Mouse (Mus musculus): ENCODE measurements around the gene Atm.

GRCm38 (mm10) chr9:53517373-53518009, 19.0 kb downstream of the Atm start:
- TF ChIP-seq POLR2A (IDR thresholded peaks at IDR 0.05; ENCODE audit: borderline replicate concordance, extremely low read depth, low read depth, low read length) (no peak), CTCF (IDR thresholded peaks at IDR 0.05; ENCODE audit: insufficient read depth, low read length) (no peak)

Data from lung, adult 2 months (tissue).